Mouse (Mus musculus): Measurements from ENCODE around the gene Tmtc2. TPM values are rescaled to one million over a fixed set of nuclear protein-coding genes. Genes with fewer than 3 reads are reported as not detected.

The Tmtc2 gene
- polyA plus RNA-seq, 1 experiment, result 1.1 TPM

DNA sequence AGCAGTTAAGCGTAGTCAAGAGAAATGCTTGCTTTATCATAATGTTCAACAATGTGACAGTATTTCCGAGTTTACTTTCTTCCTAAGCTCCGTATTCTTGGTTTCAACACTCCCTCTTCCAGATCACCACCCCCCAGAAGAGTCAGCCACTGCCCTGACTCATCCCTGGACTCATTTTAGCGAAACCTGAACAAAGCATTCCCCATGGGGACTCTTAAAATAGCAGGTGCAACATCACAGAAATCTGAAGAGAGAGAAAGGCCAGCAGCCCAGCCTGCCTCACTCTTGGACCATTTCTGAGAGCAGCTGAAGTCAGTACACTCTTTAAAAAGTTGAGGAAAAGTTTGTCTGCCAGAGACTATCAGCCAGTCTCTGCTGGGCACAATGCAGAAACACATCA lies 2.4 kb downstream of the Tmtc2 start:
- no peak overlapping the region for H3K27ac ChIP-seq (ENCODE audit: insufficient read depth, low read length)
- no peak for TF ChIP-seq POLR2A (IDR thresholded peaks at IDR 0.05; ENCODE audit: insufficient read depth, low read length)
- no peak for TF ChIP-seq CTCF (IDR thresholded peaks at IDR 0.05; ENCODE audit: low read depth, low read length)
- no peak for TF ChIP-seq EP300 (IDR thresholded peaks at IDR 0.05; ENCODE audit: insufficient read depth, low read depth, low read length)
- H3K36me3 ChIP-seq (ENCODE audit: control insufficient read depth, insufficient read depth, low read length, poor library complexity, severe bottlenecking), result no peaks in the 10 kb centered on the region
- no peak overlapping the region for H3K4me3 ChIP-seq (ENCODE audit: low read depth, low read length)
- peaks cover 3% of the 10 kb centered on the region for H3K27me3 ChIP-seq (ENCODE audit: control insufficient read depth, insufficient read depth, low read length, poor library complexity, severe bottlenecking)
- H3K4me1 ChIP-seq (ENCODE audit: control insufficient read depth, insufficient read depth, low read length), result peaks cover 1% of the 10 kb centered on the region
- no peak overlapping the region for H3K9ac ChIP-seq (ENCODE audit: low read depth, poor library complexity, severe bottlenecking)
- H3K9me3 ChIP-seq (replicated peaks; ENCODE audit: control insufficient read depth, insufficient read depth, low read length, poor library complexity, severe bottlenecking), result no peaks in the 10 kb centered on the region

DNA sequence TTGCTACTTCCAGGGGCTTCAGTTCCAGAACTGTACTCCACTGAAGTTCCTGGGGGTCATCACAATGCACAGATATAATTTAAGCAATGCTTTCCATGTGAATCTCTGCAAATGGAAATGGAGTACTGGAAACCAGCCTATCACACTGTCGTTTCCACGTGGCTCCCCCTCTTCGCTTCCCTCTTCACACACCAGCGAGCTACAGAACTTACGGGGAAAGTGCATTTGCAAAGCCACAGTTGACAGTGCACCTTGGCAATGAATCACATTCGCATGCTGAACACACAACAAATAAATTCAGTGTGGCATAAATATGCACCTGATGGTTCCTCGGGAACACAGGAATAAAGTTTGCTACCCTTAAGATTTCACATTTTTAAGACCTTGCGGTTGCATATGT lies 3.2 kb downstream of the Tmtc2 start:
- no peak overlapping the region for H3K4me3 ChIP-seq (ENCODE audit: low read depth, low read length)

DNA sequence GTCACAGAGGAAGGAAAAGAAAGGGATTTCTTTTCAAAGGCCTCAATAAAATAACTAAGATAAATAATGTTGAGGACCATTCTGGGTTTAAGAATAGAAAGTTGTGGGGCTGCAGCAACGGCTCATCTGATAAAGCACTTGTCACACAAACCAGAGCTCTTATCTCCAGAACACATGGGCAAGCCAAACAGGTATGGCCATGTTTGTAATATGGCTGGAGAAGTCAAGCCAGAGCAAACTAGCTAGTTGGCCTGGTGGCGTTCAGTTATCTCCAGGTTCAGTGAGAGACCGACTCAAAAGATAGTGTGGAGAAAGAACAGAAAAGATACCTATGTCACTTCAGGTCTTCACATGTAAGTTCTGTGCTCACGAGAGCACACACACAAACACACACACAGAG lies 4.7 kb downstream of the Tmtc2 start:
- Histone ChIP-seq H3K27me3 (ENCODE audit: control insufficient read depth, insufficient read depth, low read length, poor library complexity, severe bottlenecking) (peaks cover 3% of the 10 kb centered on the region), H3K4me3 (ENCODE audit: low read depth, low read length) (no peak overlapping the region), H3K9ac (ENCODE audit: low read depth, poor library complexity, severe bottlenecking) (no peak overlapping the region), H3K9me3 (replicated peaks; ENCODE audit: control insufficient read depth, insufficient read depth, low read length, poor library complexity, severe bottlenecking) (no peaks in the 10 kb centered on the region), H3K27ac (ENCODE audit: insufficient read depth, low read length) (no peak overlapping the region), H3K4me1 (ENCODE audit: control insufficient read depth, insufficient read depth, low read length) (peaks cover 1% of the 10 kb centered on the region), H3K36me3 (ENCODE audit: control insufficient read depth, insufficient read depth, low read length, poor library complexity, severe bottlenecking) (no peaks in the 10 kb centered on the region)
- no peak for TF ChIP-seq CTCF (IDR thresholded peaks at IDR 0.05; ENCODE audit: low read depth, low read length)
- TF ChIP-seq POLR2A (IDR thresholded peaks at IDR 0.05; ENCODE audit: insufficient read depth, low read length), result no peak
- TF ChIP-seq EP300 (IDR thresholded peaks at IDR 0.05; ENCODE audit: insufficient read depth, low read depth, low read length), result no peak

More for the DNA sequence above, 3.2 kb downstream of the Tmtc2 start:
- H3K9ac ChIP-seq (ENCODE audit: low read depth, poor library complexity, severe bottlenecking), result no peak overlapping the region
- peaks cover 3% of the 10 kb centered on the region for H3K27me3 ChIP-seq (ENCODE audit: control insufficient read depth, insufficient read depth, low read length, poor library complexity, severe bottlenecking)
- TF ChIP-seq POLR2A (IDR thresholded peaks at IDR 0.05; ENCODE audit: insufficient read depth, low read length) (no peak), CTCF (IDR thresholded peaks at IDR 0.05; ENCODE audit: low read depth, low read length) (no peak), EP300 (IDR thresholded peaks at IDR 0.05; ENCODE audit: insufficient read depth, low read depth, low read length) (no peak)
- H3K27ac ChIP-seq (ENCODE audit: insufficient read depth, low read length), result no peak overlapping the region
- peaks cover 1% of the 10 kb centered on the region for H3K4me1 ChIP-seq (ENCODE audit: control insufficient read depth, insufficient read depth, low read length)
- H3K36me3 ChIP-seq (ENCODE audit: control insufficient read depth, insufficient read depth, low read length, poor library complexity, severe bottlenecking), result no peaks in the 10 kb centered on the region
- H3K9me3 ChIP-seq (replicated peaks; ENCODE audit: control insufficient read depth, insufficient read depth, low read length, poor library complexity, severe bottlenecking), result no peaks in the 10 kb centered on the region

DNA sequence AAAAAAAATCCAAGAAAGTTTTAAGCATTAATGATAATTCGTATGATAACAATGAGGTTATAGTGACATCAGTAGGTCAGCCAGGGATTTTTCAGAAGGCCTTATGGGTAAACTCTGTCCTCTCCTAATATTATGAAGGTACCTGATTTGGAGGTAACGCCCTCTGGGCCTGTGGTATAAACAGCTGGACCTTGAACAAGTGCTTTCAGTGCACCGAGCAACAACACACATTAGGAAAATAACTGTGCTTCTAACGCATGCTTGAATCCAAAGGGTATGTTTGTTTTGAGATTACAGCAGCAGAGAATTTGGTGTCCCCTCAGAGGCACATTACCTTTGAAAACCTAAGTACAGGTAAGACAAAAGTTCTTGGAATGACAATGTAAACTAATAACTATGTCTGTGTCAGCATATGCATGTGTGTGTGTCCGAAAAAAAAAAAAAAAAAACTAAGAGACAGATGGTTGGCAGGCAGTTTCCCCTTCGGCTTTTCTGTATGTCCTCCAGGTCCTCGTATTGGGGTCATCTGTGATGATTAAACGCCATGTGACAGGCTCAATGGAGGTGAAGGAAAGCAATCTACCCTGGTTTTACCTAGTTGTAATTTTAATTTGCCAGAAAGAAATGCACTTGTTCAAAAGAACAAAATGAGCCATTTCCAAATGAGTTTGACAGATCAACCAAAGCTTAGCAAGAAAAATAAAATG lies 6.3 kb downstream of the Tmtc2 start:
- H3K4me3 ChIP-seq (ENCODE audit: low read depth, low read length), result no peak overlapping the region
- no peak overlapping the region for H3K27ac ChIP-seq (ENCODE audit: insufficient read depth, low read length)
- H3K9me3 ChIP-seq (replicated peaks; ENCODE audit: control insufficient read depth, insufficient read depth, low read length, poor library complexity, severe bottlenecking), result no peaks in the 10 kb centered on the region
- peaks cover 1% of the 10 kb centered on the region for H3K4me1 ChIP-seq (ENCODE audit: control insufficient read depth, insufficient read depth, low read length)
- no peak overlapping the region for H3K9ac ChIP-seq (ENCODE audit: low read depth, poor library complexity, severe bottlenecking)
- TF ChIP-seq EP300 (IDR thresholded peaks at IDR 0.05; ENCODE audit: insufficient read depth, low read depth, low read length) (no peak), CTCF (IDR thresholded peaks at IDR 0.05; ENCODE audit: low read depth, low read length) (no peak), POLR2A (IDR thresholded peaks at IDR 0.05; ENCODE audit: insufficient read depth, low read length) (no peak)
- peaks cover 3% of the 10 kb centered on the region for H3K27me3 ChIP-seq (ENCODE audit: control insufficient read depth, insufficient read depth, low read length, poor library complexity, severe bottlenecking)
- no peaks in the 10 kb centered on the region for H3K36me3 ChIP-seq (ENCODE audit: control insufficient read depth, insufficient read depth, low read length, poor library complexity, severe bottlenecking)

DNA sequence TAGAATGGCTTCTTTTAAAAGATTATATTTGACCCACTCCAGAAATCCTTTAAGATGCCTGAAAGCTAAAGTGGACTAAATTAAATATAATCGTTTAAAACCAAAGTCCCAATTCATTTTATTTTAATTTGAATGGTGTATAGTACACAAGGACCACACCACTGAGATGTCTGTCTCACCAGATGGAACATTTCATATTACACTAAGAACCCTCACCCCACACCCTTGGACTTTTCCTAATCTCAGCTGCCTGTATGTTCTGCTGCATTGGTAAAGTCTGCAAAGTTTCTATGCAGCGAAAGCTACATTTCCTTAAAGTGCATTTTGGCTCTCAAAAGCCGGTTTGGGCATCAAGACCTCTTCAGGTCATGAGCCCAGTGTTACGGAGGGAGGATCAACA lies 12.7 kb downstream of the Tmtc2 start:
- H3K4me3 ChIP-seq (ENCODE audit: low read depth, low read length), result no peak overlapping the region

DNA sequence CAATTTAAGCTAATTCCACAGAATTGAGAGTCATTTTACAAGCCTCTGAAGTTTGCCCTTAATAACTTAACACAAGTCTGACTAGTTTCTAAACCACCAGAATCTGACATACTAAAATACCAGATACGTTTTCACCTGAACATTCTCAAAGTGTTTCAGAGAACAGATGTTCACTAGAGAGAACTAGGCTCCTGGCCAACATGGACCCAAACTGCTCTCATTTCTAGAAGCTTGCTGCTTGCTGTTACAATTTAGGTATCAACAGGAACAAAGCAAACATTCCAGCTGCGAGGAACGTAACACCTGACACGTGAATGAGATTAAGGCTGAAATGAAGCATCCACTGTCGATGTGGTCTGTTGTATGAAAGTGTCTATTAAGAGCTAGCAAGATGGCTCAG lies 16.7 kb downstream of the Tmtc2 start:
- no peaks in the 10 kb centered on the region for H3K9me3 ChIP-seq (replicated peaks; ENCODE audit: control insufficient read depth, insufficient read depth, low read length, poor library complexity, severe bottlenecking)
- no peak overlapping the region for H3K4me3 ChIP-seq (ENCODE audit: low read depth, low read length)
- no peaks in the 10 kb centered on the region for H3K27me3 ChIP-seq (ENCODE audit: control insufficient read depth, insufficient read depth, low read length, poor library complexity, severe bottlenecking)
- no peak overlapping the region for H3K27ac ChIP-seq (ENCODE audit: insufficient read depth, low read length)
- no peak for TF ChIP-seq CTCF (IDR thresholded peaks at IDR 0.05; ENCODE audit: low read depth, low read length)
- no peak for TF ChIP-seq POLR2A (IDR thresholded peaks at IDR 0.05; ENCODE audit: insufficient read depth, low read length)
- no peak for TF ChIP-seq EP300 (IDR thresholded peaks at IDR 0.05; ENCODE audit: insufficient read depth, low read depth, low read length)
- no peaks in the 10 kb centered on the region for H3K36me3 ChIP-seq (ENCODE audit: control insufficient read depth, insufficient read depth, low read length, poor library complexity, severe bottlenecking)
- no peaks in the 10 kb centered on the region for H3K4me1 ChIP-seq (ENCODE audit: control insufficient read depth, insufficient read depth, low read length)
- H3K9ac ChIP-seq (ENCODE audit: low read depth, poor library complexity, severe bottlenecking), result no peak overlapping the region

More for the DNA sequence above, 12.7 kb downstream of the Tmtc2 start:
- Histone ChIP-seq H3K4me1 (ENCODE audit: control insufficient read depth, insufficient read depth, low read length) (no peaks in the 10 kb centered on the region), H3K36me3 (ENCODE audit: control insufficient read depth, insufficient read depth, low read length, poor library complexity, severe bottlenecking) (no peaks in the 10 kb centered on the region), H3K9me3 (replicated peaks; ENCODE audit: control insufficient read depth, insufficient read depth, low read length, poor library complexity, severe bottlenecking) (no peaks in the 10 kb centered on the region), H3K9ac (ENCODE audit: low read depth, poor library complexity, severe bottlenecking) (no peak overlapping the region), H3K27me3 (ENCODE audit: control insufficient read depth, insufficient read depth, low read length, poor library complexity, severe bottlenecking) (no peaks in the 10 kb centered on the region), H3K27ac (ENCODE audit: insufficient read depth, low read length) (no peak overlapping the region)
- no peak for TF ChIP-seq CTCF (IDR thresholded peaks at IDR 0.05; ENCODE audit: low read depth, low read length)
- TF ChIP-seq EP300 (IDR thresholded peaks at IDR 0.05; ENCODE audit: insufficient read depth, low read depth, low read length), result no peak
- no peak for TF ChIP-seq POLR2A (IDR thresholded peaks at IDR 0.05; ENCODE audit: insufficient read depth, low read length)

All from ES-Bruce4 (cell line).